Mouse (Mus musculus) gastrocnemius, postnatal 25 days (tissue): ENCODE results near the gene Isx. TPM values are rescaled to one million over a fixed set of nuclear protein-coding genes. Genes with fewer than 3 reads are reported as not detected.
A peak's percentile ranks its signal among the peaks of the same experiment; 100 is the strongest.

Source experiments
- DNase-seq: peaks from one replicate; pipeline ENCODE4 v3.0.0; 2022
- long read RNA-seq, 2 experiments: library from polyadenylated mRNA; stranded (forward); transcript quantifications; one replicate each; pipeline ENCODE4 v2.0.0; 2021
- total RNA-seq, 2 experiments: library from RNA; stranded (reverse); gene quantifications; 1 replicate in 1 of 2; 2 replicates in 1 of 2; pipeline ENCODE4 v1.2.3; 2021

Isx gene
- total RNA-seq: not detected
- long read RNA-seq, experiment 1: 0 reads
- long read RNA-seq, experiment 2: 0 reads

- no peak for DNase-seq
Measured at GRCm38 (mm10) chr8:74872940-74873339, at the start of gene Isx. Gene Isx, plus strand, starts transcription at chr8:74873173.

- no peak for DNase-seq
Measured at GRCm38 (mm10) chr8:74827689-74828088, 45.3 kb upstream of the Isx start.

- no peak for DNase-seq
Measured at GRCm38 (mm10) chr8:74831322-74831721, 41.7 kb upstream of the Isx start.

GRCm38 (mm10) chr8:74834246-74834645 lies 38.7 kb upstream of the Isx start:
- DNase-seq: no peak

- no peak for DNase-seq
Measured at GRCm38 (mm10) chr8:74847376-74848048, 25.5 kb upstream of the Isx start.

- no peak for DNase-seq
Measured at GRCm38 (mm10) chr8:74848707-74849106, 24.3 kb upstream of the Isx start.

- DNase-seq: no peak
Measured at GRCm38 (mm10) chr8:74850971-74851370, 22.0 kb upstream of the Isx start.

- no peak for DNase-seq
Measured at GRCm38 (mm10) chr8:74851837-74852236, 21.1 kb upstream of the Isx start.

GRCm38 (mm10) chr8:74853488-74853887 lies 19.5 kb upstream of the Isx start:
- DNase-seq: no peak

- DNase-seq: no peak
Measured at GRCm38 (mm10) chr8:74854786-74855185, 18.2 kb upstream of the Isx start.

- no peak for DNase-seq
Measured at GRCm38 (mm10) chr8:74855341-74855740, 17.6 kb upstream of the Isx start.

GRCm38 (mm10) chr8:74859241-74859640 lies 13.7 kb upstream of the Isx start:
- no peak for DNase-seq

- no peak for DNase-seq
Measured at GRCm38 (mm10) chr8:74860449-74860848, 12.5 kb upstream of the Isx start.

GRCm38 (mm10) chr8:74862598-74862997 lies 10.4 kb upstream of the Isx start:
- no peak for DNase-seq

GRCm38 (mm10) chr8:74870346-74870949 lies 2.5 kb upstream of the Isx start:
- DNase-seq: peak; percentile 23

- no peak for DNase-seq
Measured at GRCm38 (mm10) chr8:74871686-74872085, 1.3 kb upstream of the Isx start.

GRCm38 (mm10) chr8:74872151-74872823 lies 686 bp upstream of the Isx start:
- no peak for DNase-seq

- no peak for DNase-seq
Measured at GRCm38 (mm10) chr8:74874565-74874964, 1.6 kb downstream of the Isx start.

- DNase-seq: no peak
Measured at GRCm38 (mm10) chr8:74878637-74879036, 5.7 kb downstream of the Isx start.

GRCm38 (mm10) chr8:74888763-74889162 lies 15.8 kb downstream of the Isx start:
- DNase-seq: no peak

GRCm38 (mm10) chr8:74891030-74891429 lies 18.1 kb downstream of the Isx start:
- no peak for DNase-seq

GRCm38 (mm10) chr8:74896302-74896701 lies 23.3 kb downstream of the Isx start:
- DNase-seq: no peak

GRCm38 (mm10) chr8:74897315-74897714 lies 24.3 kb downstream of the Isx start:
- no peak for DNase-seq

- DNase-seq: no peak
Measured at GRCm38 (mm10) chr8:74899796-74900195, 26.8 kb downstream of the Isx start.
